Mouse (Mus musculus) cerebellum, postnatal 4 days (tissue): ENCODE measurements around the gene Ret.
A peak's percentile ranks its signal among the peaks of the same experiment; 100 is the strongest.

Experiments used
- DNase-seq, 2 experiments: peaks; one replicate each; pipeline ENCODE4 v3.0.0; 2022; ENCODE audit warnings: low spot score in 2 of 2, mixed read lengths in 1 of 2

Ret gene

DNA sequence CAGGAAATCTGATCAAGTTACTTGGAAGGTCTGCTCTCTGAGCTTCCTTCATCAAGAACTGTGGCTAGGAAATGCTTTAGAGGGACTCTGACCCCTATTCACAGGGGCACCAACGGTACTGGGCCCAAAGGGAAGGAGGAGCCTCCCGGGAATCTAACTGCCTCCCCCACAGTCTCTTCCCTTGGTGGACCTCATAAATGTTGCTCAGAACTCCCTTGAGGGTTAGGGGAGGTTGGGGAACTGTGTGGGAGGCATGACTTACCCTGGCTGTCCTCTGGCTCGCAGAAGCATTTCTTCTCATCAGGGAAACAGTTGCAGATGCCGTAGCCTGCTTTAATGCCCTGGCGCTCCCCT, 23.6 kb downstream of the Ret start:
- no peak for DNase-seq

- no peak for DNase-seq
Measured at GRCm38 (mm10) chr6:118173251-118173974, 24.1 kb downstream of the Ret start.

DNA sequence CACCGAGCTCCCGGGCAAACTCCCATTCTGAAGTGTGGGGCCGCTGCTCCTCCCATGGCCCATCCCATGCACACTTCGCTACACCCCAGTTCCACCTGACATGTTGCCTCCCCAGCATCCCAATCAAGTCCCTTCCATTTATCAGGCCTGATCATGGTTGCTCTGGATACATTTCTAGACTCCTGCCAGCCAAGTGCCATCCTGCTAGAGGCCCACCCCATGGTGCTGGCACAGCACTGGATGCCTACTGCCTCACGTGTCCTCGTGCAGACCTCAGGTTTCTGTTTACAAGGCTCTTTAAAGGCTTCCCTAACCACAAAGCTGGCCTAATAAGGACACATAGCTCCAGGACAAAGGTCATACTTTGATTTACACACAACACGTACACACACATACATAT, 26.1 kb downstream of the Ret start:
- DNase-seq, result no peak

DNA sequence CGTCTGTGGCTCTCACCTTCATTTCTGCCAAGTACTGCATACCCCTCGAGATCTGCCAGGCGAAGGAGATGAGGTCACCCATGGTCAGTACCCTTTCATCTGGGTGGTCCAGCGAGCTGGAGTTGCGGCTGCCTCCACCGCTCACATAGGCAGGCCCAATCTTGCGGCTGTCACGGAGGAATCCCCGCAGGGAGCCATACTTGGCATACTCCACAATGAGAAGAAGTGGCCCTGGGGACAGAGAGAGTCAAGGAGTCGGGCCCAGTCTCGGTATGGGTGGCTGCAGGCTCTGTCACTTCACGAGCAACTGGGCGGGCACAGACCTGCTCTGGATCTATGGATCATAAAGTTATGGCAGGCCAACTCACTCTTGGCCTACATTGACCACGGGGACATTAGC, 29.4 kb downstream of the Ret start:
- DNase-seq, result no peak

DNA sequence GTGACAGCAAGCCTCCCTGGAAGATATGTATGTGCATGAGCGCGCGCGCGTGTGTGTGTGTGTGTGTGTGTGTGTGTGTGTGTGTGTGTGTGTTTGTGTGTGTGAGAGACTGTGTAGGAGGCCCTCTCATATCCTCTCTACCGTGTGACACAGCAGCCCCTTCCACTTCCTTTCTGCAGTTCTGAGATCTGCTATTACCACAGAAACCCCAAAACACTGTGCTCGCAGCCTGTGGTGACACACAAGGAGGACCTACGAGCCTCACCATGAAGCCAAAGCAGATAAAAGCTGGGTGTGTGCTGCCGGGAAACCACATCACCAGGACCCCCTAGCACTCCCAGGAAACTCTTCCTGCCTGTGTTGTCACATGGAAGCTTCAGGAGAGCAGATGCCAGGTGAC, 30.5 kb downstream of the Ret start:
- no peak for DNase-seq

GRCm38 (mm10) chr6:118165516-118165915, 32.0 kb downstream of the Ret start:
- no peak for DNase-seq

- no peak for DNase-seq
Measured at GRCm38 (mm10) chr6:118164691-118165090, 32.8 kb downstream of the Ret start.

- DNase-seq, result no peak
Measured at GRCm38 (mm10) chr6:118163086-118163485, 34.4 kb downstream of the Ret start.

GRCm38 (mm10) chr6:118162457-118163082, 34.9 kb downstream of the Ret start:
- no peak for DNase-seq

DNA sequence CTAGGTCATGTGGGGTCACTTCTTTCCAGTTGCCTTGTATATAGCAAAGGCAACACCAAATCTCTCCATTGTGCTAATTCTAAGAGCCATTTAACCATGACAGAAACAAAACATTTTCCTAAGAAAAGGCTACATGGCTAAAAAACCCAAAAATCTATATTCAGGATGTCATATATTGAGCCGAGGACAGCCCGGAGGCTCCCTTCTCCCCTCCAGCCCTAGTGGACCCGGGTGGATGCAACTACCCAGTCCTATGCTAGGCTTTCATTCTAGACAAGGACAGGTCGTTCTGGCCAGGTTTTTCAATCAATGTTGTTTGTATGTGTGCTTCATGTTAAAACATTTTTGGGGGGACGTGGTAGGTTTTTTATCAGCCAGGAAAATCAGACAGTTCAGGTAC, 44.4 kb downstream of the Ret start:
- no peak for DNase-seq

DNA sequence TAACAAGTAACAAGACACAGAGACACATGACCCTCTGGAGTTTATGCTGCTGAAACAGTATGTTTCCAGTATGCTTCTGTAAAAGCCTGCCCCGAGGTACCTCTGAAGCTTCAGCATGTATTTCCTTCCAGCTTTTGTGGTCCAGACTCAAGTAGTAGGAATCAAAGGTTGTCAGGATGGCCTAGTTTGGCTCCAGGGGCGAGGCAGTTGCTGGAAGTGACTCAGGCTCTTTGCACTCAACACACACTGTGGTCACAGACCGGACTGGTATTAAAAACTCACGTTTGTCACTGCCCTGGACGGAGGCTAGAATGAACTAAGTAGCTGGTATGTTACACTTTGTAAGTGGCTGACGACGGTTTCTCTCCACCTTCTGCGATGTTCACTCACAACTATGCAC, 46.5 kb downstream of the Ret start:
- no peak for DNase-seq

GRCm38 (mm10) chr6:118150538-118150937, 47.0 kb downstream of the Ret start:
- no peak for DNase-seq

- no peak for DNase-seq
Measured at GRCm38 (mm10) chr6:118150128-118150527, 47.4 kb downstream of the Ret start.

GRCm38 (mm10) chr6:118140961-118141360, 56.6 kb downstream of the Ret start:
- DNase-seq, result no peak

DNA sequence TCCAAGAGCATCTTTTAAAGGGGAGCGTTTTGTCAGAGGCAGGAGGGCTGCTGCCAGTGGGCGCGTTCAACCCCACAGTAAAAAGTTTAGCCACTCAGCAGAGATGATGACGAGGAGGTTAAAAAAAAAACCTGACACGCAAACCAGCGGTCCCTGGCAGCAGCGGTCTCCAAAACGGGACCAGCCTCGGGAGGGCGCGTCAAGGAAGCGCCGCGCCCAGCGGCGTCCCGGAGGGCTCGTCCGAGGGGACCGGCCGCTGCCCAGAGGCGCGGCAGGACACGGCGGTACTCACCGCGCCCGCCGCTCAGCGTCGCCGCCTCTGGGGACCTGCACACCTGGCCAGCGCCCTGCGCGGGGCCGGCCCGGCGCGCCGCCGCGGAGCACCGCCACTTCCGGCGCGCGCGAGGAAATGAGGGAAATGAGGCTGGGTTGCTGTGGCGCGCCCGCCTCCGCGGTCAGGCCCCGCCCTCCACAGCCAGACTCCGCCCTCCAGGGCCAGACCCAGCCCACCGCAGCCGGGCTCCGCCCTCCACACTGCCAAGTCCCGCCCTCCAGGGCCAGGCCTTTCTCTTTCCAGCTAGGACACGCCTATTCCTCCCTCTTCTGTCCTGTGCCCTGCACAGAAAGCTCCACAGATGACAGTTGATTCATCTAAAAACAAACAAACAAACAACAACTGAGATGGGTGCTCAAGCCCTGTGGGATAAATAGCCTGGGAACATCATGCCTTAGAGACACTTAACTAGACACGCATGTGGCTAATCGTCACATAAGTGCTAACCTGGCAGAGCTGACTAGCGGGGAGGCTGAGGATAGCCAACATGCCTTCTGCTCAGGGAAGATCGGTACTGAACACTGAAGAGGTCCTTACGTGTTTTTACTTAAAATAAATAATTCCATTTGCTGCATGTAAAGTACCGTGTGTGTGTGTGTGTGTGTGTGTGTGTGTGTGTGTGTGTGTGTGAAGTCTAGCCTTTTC, 58.5 kb downstream of the Ret start, which contains the start of gene Csgalnact2:
Csgalnact2 (minus strand) TSS at position 410 of the 979 bp plus-strand sequence.
- DNase-seq, result peak; percentile 90 to 95

- no peak for DNase-seq
Measured at GRCm38 (mm10) chr6:118137148-118137547, 60.4 kb downstream of the Ret start.

GRCm38 (mm10) chr6:118134461-118134860, 63.1 kb downstream of the Ret start:
- DNase-seq, result no peak

DNA sequence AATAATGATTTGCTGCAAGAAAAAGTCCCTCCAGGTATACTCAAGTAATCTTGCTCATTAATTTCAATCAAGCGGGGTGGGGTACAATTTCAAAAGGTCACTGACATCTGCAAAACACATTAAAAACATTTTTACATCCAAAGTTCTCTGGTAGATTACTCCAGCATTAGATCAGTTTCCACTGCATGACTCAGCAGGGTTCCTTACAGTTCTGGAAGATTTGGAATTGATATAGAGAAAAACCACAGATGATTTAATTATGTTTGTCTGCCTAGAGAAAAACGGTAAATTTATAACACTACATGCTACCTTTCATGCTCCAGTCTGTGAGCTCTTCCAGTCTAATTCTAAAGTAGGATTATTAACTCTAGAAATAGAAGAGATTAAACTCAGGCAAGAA, 67.5 kb downstream of the Ret start:
- no peak for DNase-seq

GRCm38 (mm10) chr6:118127827-118128487, 69.6 kb downstream of the Ret start:
- no peak for DNase-seq

DNA sequence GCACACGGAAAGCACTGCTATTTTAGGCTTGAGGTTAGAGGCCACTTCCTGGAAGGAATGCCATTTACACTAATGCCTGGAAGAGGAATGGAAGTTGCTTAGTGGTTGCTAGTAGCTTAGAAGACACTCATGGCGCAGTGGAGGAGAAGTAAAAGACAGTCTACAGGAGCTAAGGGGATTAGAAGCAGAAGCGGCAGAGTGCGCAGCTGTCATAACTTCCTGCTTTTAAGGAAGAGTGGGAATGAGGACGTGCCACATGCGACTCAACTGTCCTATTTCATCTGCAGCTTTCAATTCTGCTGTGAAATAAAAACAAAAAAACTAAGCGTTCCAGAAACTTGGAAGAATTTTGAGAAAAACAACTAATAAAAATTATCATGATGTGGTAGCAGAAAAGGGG, 70.3 kb downstream of the Ret start:
- DNase-seq, result no peak

DNA sequence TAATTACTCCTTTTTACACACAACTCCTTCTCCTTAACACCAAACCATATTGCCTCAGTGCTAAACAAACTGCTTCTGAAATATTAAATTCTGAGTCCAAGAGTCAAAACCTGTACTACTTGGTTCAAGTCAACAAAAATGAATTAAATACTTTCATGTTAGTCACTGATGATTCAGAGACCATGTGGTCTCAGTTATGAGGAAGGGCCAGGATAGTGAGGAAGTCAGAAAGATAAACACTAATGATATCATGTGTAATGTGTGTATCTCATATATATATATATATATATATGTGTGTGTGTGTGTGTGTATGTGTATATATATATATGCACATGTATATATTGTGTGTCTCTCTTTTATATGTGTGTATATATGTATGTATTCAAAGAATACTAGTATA, 70.9 kb downstream of the Ret start:
- no peak for DNase-seq

- DNase-seq, result no peak
Measured at GRCm38 (mm10) chr6:118122767-118123166, 74.8 kb downstream of the Ret start.
